Mouse (Mus musculus) cerebellum, postnatal 36 days (tissue): Measurements from ENCODE around the gene Eno1.

Experiments used
- DNase-seq, 2 experiments: peaks; one replicate each; pipeline ENCODE4 v3.0.0; 2021 to 2022; ENCODE audit warnings: mixed read lengths in 2 of 2

The Eno1 gene

GRCm38 (mm10) chr4:150236521-150237481 is at the start of gene Eno1:
TSS of gene Eno1 (plus strand) at chr4:150236721.
- DNase-seq = peak; percentile 97 to 99

- DNase-seq = no peak
Measured at GRCm38 (mm10) chr4:150188236-150188635, 48.3 kb upstream of the Eno1 start.

- no peak for DNase-seq
Measured at GRCm38 (mm10) chr4:150192199-150192598, 44.3 kb upstream of the Eno1 start.

- peak; percentile 26 to 31 for DNase-seq
Measured at GRCm38 (mm10) chr4:150193915-150194314, 42.6 kb upstream of the Eno1 start.

GRCm38 (mm10) chr4:150198268-150198667 is 38.3 kb upstream of the Eno1 start:
- DNase-seq = no peak

GRCm38 (mm10) chr4:150201232-150201631 is 35.3 kb upstream of the Eno1 start, which contains the start of gene Car6:
TSS of gene Car6 (minus strand) at chr4:150201332.
- no peak for DNase-seq

- no peak for DNase-seq
Measured at GRCm38 (mm10) chr4:150202702-150203101, 33.8 kb upstream of the Eno1 start.

- DNase-seq = no peak
Measured at GRCm38 (mm10) chr4:150204877-150205276, 31.6 kb upstream of the Eno1 start.

GRCm38 (mm10) chr4:150209751-150210150 is 26.8 kb upstream of the Eno1 start:
- no peak for DNase-seq

- no peak for DNase-seq
Measured at GRCm38 (mm10) chr4:150210306-150210705, 26.2 kb upstream of the Eno1 start.

- DNase-seq = no peak
Measured at GRCm38 (mm10) chr4:150211930-150212552, 24.5 kb upstream of the Eno1 start.

- DNase-seq = no peak
Measured at GRCm38 (mm10) chr4:150212553-150212971, 24.0 kb upstream of the Eno1 start.

GRCm38 (mm10) chr4:150213910-150214309 is 22.6 kb upstream of the Eno1 start:
- peak in 1 of 2 experiments; percentile 24 for DNase-seq

- DNase-seq = no peak
Measured at GRCm38 (mm10) chr4:150216423-150216822, 20.1 kb upstream of the Eno1 start.

GRCm38 (mm10) chr4:150217042-150217554 is 19.4 kb upstream of the Eno1 start:
- no peak for DNase-seq

GRCm38 (mm10) chr4:150217935-150218334 is 18.6 kb upstream of the Eno1 start:
- no peak for DNase-seq

- DNase-seq = peak; percentile 62 to 75
Measured at GRCm38 (mm10) chr4:150219501-150220292, 16.8 kb upstream of the Eno1 start.

- DNase-seq = no peak
Measured at GRCm38 (mm10) chr4:150220584-150220983, 15.9 kb upstream of the Eno1 start.

- no peak for DNase-seq
Measured at GRCm38 (mm10) chr4:150221017-150221640, 15.4 kb upstream of the Eno1 start.

- no peak for DNase-seq
Measured at GRCm38 (mm10) chr4:150223830-150224229, 12.7 kb upstream of the Eno1 start.

- DNase-seq = no peak
Measured at GRCm38 (mm10) chr4:150225700-150226099, 10.8 kb upstream of the Eno1 start.
